Mouse (Mus musculus): ENCODE data around the gene Wwox. TPM values are rescaled to one million over a fixed set of nuclear protein-coding genes. Genes with fewer than 3 reads are reported as not detected.

The Wwox gene
- polyA plus RNA-seq, 1 experiment from 2014 or later: 20.2 TPM

DNA sequence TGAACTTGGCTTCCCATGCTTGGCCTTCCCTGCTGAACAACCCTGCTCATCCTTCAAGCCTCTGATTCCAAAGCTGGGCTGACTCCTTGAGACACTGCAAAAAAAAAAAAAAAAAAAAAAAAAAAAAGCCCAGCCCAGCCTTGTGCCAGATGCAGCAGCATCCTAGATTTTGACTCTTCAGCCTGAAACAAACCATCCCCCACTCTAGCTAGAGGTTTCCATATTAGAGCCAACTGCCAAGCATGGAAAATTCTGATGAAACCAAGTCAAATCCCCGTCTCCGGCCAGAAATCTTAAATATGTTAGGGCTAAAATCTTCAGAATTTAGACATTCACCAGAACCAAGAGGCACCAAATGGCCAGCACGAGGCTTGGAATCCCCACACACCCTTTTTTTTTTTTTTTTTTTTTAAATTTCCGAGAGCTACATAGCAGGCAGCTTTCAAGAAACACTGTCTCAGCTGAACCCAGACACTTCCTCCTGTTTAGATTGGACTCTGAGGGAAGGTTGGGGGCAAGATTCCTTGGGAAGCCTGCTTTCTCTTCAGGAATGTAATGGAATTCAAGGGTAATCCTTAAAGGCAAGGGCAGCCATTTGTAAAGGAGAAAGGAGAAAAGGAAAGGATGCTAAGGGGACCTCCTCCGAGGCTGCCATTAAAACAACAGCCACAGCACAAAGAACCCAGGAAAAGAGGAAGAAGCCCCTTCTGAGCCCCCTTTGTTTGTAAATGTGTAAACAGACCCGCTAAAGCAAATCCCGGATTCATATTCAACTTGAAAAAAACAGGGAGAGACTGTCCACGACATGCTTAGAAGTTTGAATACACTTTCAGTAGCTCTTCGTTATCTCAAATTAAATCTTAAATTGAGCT, 570.7 kb downstream of the Wwox start:
- H3K36me3 ChIP-seq (ENCODE audit: insufficient read depth, low read length): no peaks in the 10 kb centered on the region
- H3K4me3 ChIP-seq (ENCODE audit: low read length): no peak overlapping the region
- peak overlapping the region; percentile 38; the same call in 1 of the 2 replicates for H3K27ac ChIP-seq (ENCODE audit: low read length)
- no peak for ATAC-seq (ENCODE audit: low FRiP score, low TSS enrichment)
- 34% methylated on average over 9 of the region's 9 CpGs for WGBS
- H3K4me2 ChIP-seq (replicated peaks; ENCODE audit: low read depth, low read length): no peak overlapping the region
- H3K4me1 ChIP-seq (ENCODE audit: insufficient read depth, low read length): peaks cover 26% of the 10 kb centered on the region
- H3K9ac ChIP-seq (replicated peaks; ENCODE audit: low read length): no peak overlapping the region
- no peaks in the 10 kb centered on the region for H3K9me3 ChIP-seq (ENCODE audit: low read length)
- no peaks in the 10 kb centered on the region for H3K27me3 ChIP-seq (ENCODE audit: insufficient read depth, low read length)

DNA sequence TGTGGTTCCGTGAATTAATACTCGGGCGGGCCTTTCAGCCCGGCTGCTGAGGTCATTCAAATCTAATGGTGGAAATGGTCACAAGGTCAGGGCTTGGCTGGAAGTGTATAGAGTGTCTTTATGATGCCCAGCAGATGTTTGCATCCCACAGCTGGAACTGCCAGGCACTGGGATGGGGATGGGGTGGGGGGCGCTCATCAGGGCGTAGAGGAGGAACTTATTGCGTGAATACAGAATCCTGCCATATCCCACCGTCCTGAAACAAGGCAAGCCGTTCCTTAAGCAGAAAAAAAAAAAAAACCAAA, 571.3 kb downstream of the Wwox start:
- Histone ChIP-seq H3K4me2 (replicated peaks; ENCODE audit: low read depth, low read length) (no peak overlapping the region), H3K27me3 (ENCODE audit: insufficient read depth, low read length) (no peaks in the 10 kb centered on the region), H3K27ac (ENCODE audit: low read length) (no peak overlapping the region), H3K9me3 (ENCODE audit: low read length) (no peaks in the 10 kb centered on the region), H3K36me3 (ENCODE audit: insufficient read depth, low read length) (no peaks in the 10 kb centered on the region), H3K4me3 (ENCODE audit: low read length) (no peak overlapping the region), H3K4me1 (ENCODE audit: insufficient read depth, low read length) (peaks cover 26% of the 10 kb centered on the region), H3K9ac (replicated peaks; ENCODE audit: low read length) (no peak overlapping the region)
- no peak for ATAC-seq (ENCODE audit: low FRiP score, low TSS enrichment)
- WGBS: 45% methylated on average over 9 of the region's 9 CpGs

DNA sequence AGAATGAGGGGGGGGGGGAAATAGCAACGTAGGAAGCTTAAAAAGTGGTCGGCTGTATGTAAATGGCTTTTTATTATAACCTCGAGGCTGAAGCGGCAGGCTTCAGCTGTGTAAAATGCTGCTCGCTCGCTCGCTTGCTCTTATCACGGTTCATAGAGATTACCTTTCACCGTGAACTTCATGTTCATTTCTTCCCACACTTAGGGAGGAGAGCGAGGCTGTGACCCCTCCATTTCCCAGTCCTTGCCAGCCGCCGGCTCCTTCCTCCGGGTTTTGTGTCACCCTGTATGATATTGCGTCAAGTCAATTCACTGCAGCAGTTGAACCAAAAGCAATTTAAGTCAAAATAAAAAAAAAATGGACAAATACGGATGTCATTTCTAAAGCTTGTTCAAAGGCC, 580.2 kb downstream of the Wwox start:
- Histone ChIP-seq H3K36me3 (ENCODE audit: insufficient read depth, low read length) (no peaks in the 10 kb centered on the region), H3K9me3 (ENCODE audit: low read length) (no peaks in the 10 kb centered on the region), H3K27ac (ENCODE audit: low read length) (no peak overlapping the region), H3K9ac (replicated peaks; ENCODE audit: low read length) (no peak overlapping the region), H3K4me1 (ENCODE audit: insufficient read depth, low read length) (peaks cover 6% of the 10 kb centered on the region; the same call in 1 of the 2 replicates), H3K4me2 (replicated peaks; ENCODE audit: low read depth, low read length) (peak overlapping the region; percentile 22; the same call in 1 of the 2 replicates), H3K4me3 (ENCODE audit: low read length) (no peak overlapping the region), H3K27me3 (ENCODE audit: insufficient read depth, low read length) (no peaks in the 10 kb centered on the region)
- 40% methylated on average over 15 of the region's 15 CpGs for WGBS
- no peak for ATAC-seq (ENCODE audit: low FRiP score, low TSS enrichment)

GRCm38 (mm10) chr8:115021731-115022130, 582.3 kb downstream of the Wwox start:
- Histone ChIP-seq H3K4me3 (ENCODE audit: low read length) (no peak overlapping the region), H3K27ac (ENCODE audit: low read length) (no peak overlapping the region), H3K27me3 (ENCODE audit: insufficient read depth, low read length) (no peaks in the 10 kb centered on the region), H3K9me3 (ENCODE audit: low read length) (no peaks in the 10 kb centered on the region), H3K36me3 (ENCODE audit: insufficient read depth, low read length) (no peaks in the 10 kb centered on the region), H3K9ac (replicated peaks; ENCODE audit: low read length) (no peak overlapping the region), H3K4me2 (replicated peaks; ENCODE audit: low read depth, low read length) (no peak overlapping the region), H3K4me1 (ENCODE audit: insufficient read depth, low read length) (peaks cover 6% of the 10 kb centered on the region; the same call in 1 of the 2 replicates)
- ATAC-seq (ENCODE audit: low FRiP score, low TSS enrichment): no peak
- WGBS: 69% methylated on average over 8 of the region's 8 CpGs

- Histone ChIP-seq H3K27ac (ENCODE audit: low read length) (no peak overlapping the region), H3K4me3 (ENCODE audit: low read length) (no peak overlapping the region), H3K4me2 (replicated peaks; ENCODE audit: low read depth, low read length) (no peak overlapping the region), H3K4me1 (ENCODE audit: insufficient read depth, low read length) (peaks cover 6% of the 10 kb centered on the region; the same call in 1 of the 2 replicates), H3K9ac (replicated peaks; ENCODE audit: low read length) (no peak overlapping the region), H3K9me3 (ENCODE audit: low read length) (no peaks in the 10 kb centered on the region), H3K27me3 (ENCODE audit: insufficient read depth, low read length) (no peaks in the 10 kb centered on the region), H3K36me3 (ENCODE audit: insufficient read depth, low read length) (no peaks in the 10 kb centered on the region)
- no peak for ATAC-seq (ENCODE audit: low FRiP score, low TSS enrichment)
- whole genome bisulfite sequencing: 85% methylated on average over 4 of the region's 4 CpGs
Measured at GRCm38 (mm10) chr8:115024062-115024461, 584.6 kb downstream of the Wwox start.

DNA sequence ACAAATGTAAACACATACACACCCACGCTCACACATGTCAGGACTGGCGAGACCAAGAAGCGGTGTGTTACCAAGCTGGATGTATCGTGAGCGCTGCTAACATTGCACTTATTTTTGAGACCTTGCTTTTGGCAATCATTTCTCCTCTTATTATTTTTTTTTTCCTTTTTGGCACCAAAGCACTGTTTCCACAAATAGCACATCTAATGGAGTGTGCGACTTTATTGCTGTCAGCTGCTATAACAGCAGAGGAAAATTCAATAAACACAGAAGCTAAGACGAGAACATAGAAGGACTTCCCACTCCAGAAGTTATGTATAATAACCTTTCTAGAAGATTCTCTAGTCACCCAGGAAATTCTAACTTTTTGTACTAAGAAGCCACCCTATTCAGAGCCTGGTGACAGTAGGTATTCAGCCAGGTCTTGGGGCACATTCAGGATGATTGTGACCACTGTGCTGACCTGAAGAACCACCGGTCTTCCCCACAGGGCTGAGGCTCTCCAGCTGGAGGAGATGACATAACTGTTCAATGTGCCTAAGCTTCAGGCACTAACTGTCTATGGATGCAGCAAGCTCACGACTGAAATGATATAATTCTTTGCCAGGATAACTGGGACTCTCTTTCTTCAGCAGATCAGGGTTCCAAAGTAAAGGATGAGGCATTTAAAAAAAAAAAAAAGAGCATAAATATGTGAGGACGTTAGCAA, 586.1 kb downstream of the Wwox start:
- no peaks in the 10 kb centered on the region for H3K36me3 ChIP-seq (ENCODE audit: insufficient read depth, low read length)
- H3K9me3 ChIP-seq (ENCODE audit: low read length): no peaks in the 10 kb centered on the region
- no peak overlapping the region for H3K4me3 ChIP-seq (ENCODE audit: low read length)
- no peak overlapping the region for H3K27ac ChIP-seq (ENCODE audit: low read length)
- no peaks in the 10 kb centered on the region for H3K27me3 ChIP-seq (ENCODE audit: insufficient read depth, low read length)
- H3K9ac ChIP-seq (replicated peaks; ENCODE audit: low read length): no peak overlapping the region
- no peak for ATAC-seq (ENCODE audit: low FRiP score, low TSS enrichment)
- WGBS: 71% methylated on average over 10 of the region's 10 CpGs
- H3K4me1 ChIP-seq (ENCODE audit: insufficient read depth, low read length): no peaks in the 10 kb centered on the region
- no peak overlapping the region for H3K4me2 ChIP-seq (replicated peaks; ENCODE audit: low read depth, low read length)

DNA sequence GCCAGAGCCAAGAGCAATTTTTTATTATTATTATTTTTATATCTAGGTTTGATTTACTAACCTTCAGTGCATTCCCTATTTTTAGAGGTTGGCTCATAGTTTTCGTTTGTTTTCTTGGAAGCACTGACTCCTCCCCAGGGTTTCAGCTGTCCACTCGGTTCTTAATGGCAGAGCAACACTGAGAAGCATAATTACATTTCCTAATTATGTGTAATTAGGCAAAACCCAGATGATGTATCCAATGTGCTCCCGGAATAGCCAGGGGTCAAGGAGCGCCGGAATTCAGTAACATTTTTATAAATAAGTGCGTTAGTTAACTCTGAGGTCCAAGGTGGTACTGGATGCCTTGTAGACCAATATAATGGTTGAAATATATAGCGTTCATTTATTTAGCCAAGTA, 586.7 kb downstream of the Wwox start:
- H3K4me1 ChIP-seq (ENCODE audit: insufficient read depth, low read length): no peaks in the 10 kb centered on the region
- no peak overlapping the region for H3K4me2 ChIP-seq (replicated peaks; ENCODE audit: low read depth, low read length)
- 76% methylated on average over 7 of the region's 7 CpGs for WGBS
- no peak overlapping the region for H3K27ac ChIP-seq (ENCODE audit: low read length)
- H3K9ac ChIP-seq (replicated peaks; ENCODE audit: low read length): no peak overlapping the region
- H3K9me3 ChIP-seq (ENCODE audit: low read length): no peaks in the 10 kb centered on the region
- ATAC-seq (ENCODE audit: low FRiP score, low TSS enrichment): no peak
- H3K36me3 ChIP-seq (ENCODE audit: insufficient read depth, low read length): no peaks in the 10 kb centered on the region
- H3K27me3 ChIP-seq (ENCODE audit: insufficient read depth, low read length): no peaks in the 10 kb centered on the region
- no peak overlapping the region for H3K4me3 ChIP-seq (ENCODE audit: low read length)

DNA sequence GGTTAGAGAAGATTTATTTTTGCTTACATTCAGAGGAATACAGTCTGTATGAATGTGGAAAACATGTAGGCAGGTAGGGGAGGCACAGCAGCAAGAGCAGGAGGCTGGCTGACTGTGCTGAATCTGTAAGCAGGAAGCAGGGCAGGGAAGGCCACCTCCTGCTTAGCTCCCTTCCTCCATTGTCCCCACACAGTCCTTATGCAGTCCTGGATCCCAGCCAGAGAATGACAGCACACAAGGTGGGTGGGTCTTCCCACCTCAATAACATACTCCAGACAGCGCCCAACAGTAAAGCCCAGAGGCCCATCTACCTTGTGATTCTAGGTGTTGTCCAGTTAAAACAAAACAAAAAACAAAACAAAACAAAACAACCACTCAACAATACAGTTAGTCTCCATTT, 593.7 kb downstream of the Wwox start:
- H3K4me1 ChIP-seq (ENCODE audit: insufficient read depth, low read length): no peaks in the 10 kb centered on the region
- no peaks in the 10 kb centered on the region for H3K27me3 ChIP-seq (ENCODE audit: insufficient read depth, low read length)
- H3K36me3 ChIP-seq (ENCODE audit: insufficient read depth, low read length): no peaks in the 10 kb centered on the region
- H3K27ac ChIP-seq (ENCODE audit: low read length): no peak overlapping the region
- ATAC-seq (ENCODE audit: low FRiP score, low TSS enrichment): no peak
- no peak overlapping the region for H3K4me2 ChIP-seq (replicated peaks; ENCODE audit: low read depth, low read length)
- no peak overlapping the region for H3K4me3 ChIP-seq (ENCODE audit: low read length)
- H3K9me3 ChIP-seq (ENCODE audit: low read length): no peaks in the 10 kb centered on the region
- no peak overlapping the region for H3K9ac ChIP-seq (replicated peaks; ENCODE audit: low read length)
- 53% methylated on average over 1 of the region's 1 CpGs for WGBS

- ATAC-seq (ENCODE audit: low FRiP score, low TSS enrichment): no peak
- H3K4me3 ChIP-seq (ENCODE audit: low read length): no peak overlapping the region
- no peak overlapping the region for H3K27ac ChIP-seq (ENCODE audit: low read length)
- 87% methylated on average over 9 of the region's 9 CpGs for WGBS
- H3K9me3 ChIP-seq (ENCODE audit: low read length): no peaks in the 10 kb centered on the region
- no peaks in the 10 kb centered on the region for H3K36me3 ChIP-seq (ENCODE audit: insufficient read depth, low read length)
- no peaks in the 10 kb centered on the region for H3K4me1 ChIP-seq (ENCODE audit: insufficient read depth, low read length)
- no peaks in the 10 kb centered on the region for H3K27me3 ChIP-seq (ENCODE audit: insufficient read depth, low read length)
- no peak overlapping the region for H3K9ac ChIP-seq (replicated peaks; ENCODE audit: low read length)
- no peak overlapping the region for H3K4me2 ChIP-seq (replicated peaks; ENCODE audit: low read depth, low read length)
Measured at GRCm38 (mm10) chr8:115036016-115036415, 596.6 kb downstream of the Wwox start.

DNA sequence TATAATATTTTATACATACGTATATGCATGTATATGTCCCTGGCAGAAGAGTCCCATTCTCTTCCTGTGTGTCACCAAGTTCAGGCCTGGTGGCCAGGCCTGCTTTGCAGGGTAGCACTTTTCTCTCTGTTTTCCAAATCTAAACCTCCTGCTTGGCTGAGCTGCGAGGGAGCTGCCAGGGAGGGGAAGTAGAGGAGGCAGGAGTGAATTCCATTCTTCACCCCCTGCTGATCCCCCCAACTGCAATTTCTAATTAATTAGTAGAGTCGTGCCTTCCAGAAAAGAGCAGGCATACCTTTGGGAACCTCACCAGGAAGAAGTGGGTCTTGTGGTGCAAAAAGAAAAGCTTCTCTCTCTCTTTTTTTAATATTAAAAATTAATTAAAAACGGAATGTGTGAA, 599.0 kb downstream of the Wwox start:
- Histone ChIP-seq H3K36me3 (ENCODE audit: insufficient read depth, low read length) (no peaks in the 10 kb centered on the region), H3K4me2 (replicated peaks; ENCODE audit: low read depth, low read length) (no peak overlapping the region)
- no peak for ATAC-seq (ENCODE audit: low FRiP score, low TSS enrichment)

More for the DNA sequence above, 599.0 kb downstream of the Wwox start:
- no peaks in the 10 kb centered on the region for H3K27me3 ChIP-seq (ENCODE audit: insufficient read depth, low read length)
- H3K9ac ChIP-seq (replicated peaks; ENCODE audit: low read length): no peak overlapping the region
- WGBS: 32% methylated on average over 4 of the region's 4 CpGs
- H3K4me3 ChIP-seq (ENCODE audit: low read length): no peak overlapping the region
- H3K27ac ChIP-seq (ENCODE audit: low read length): no peak overlapping the region
- no peaks in the 10 kb centered on the region for H3K9me3 ChIP-seq (ENCODE audit: low read length)
- peaks cover 10% of the 10 kb centered on the region; the same call in 1 of the 2 replicates for H3K4me1 ChIP-seq (ENCODE audit: insufficient read depth, low read length)

Data from kidney, embryonic 16.5 days (tissue).